Mouse (Mus musculus) embryonic fibroblast, embryonic 13.5 days (primary cell): ENCODE data around the gene Foxd4.

Experiments
- CTCF ChIP-seq: IDR thresholded peaks from 2 replicates; pipeline ENCODE4 v1.5.1; 2011; ENCODE audit warnings: mild to moderate bottlenecking, control low read depth, low read length, moderate library complexity, borderline replicate concordance; ENCODE audit not compliant: insufficient read depth
- POLR2A ChIP-seq: IDR thresholded peaks from 2 replicates; pipeline ENCODE4 v1.6.1; 2011; ENCODE audit warnings: low read depth, mild to moderate bottlenecking, control low read depth, low read length, moderate library complexity

- TF ChIP-seq POLR2A = no peak
- no peak for TF ChIP-seq CTCF
Measured at GRCm38 (mm10) chr19:24861612-24862451, 39.2 kb downstream of the Foxd4 start, which contains the start of gene Pgm5.
